Mouse (Mus musculus): ENCODE data around the gene Olfr622. TPM values are rescaled to one million over a fixed set of nuclear protein-coding genes. Genes with fewer than 3 reads are reported as not detected.

Gene Olfr622
- polyA plus RNA-seq, 1 experiment from 2014 or later = not detected

GRCm38 (mm10) chr7:103607425-103607824, 35.1 kb downstream of the Olfr622 start:
- Histone ChIP-seq H3K27ac (ENCODE audit: low read depth) (no peak overlapping the region), H3K9me3 (ENCODE audit: low read length) (no peaks in the 10 kb centered on the region), H3K4me2 (ENCODE audit: low read depth, low read length) (no peak overlapping the region), H3K4me3 (ENCODE audit: low read depth, low read length) (no peak overlapping the region), H3K27me3 (ENCODE audit: insufficient read depth, low read length) (no peaks in the 10 kb centered on the region), H3K36me3 (replicated peaks; ENCODE audit: insufficient read depth, low read length) (no peaks in the 10 kb centered on the region), H3K4me1 (ENCODE audit: insufficient read depth) (no peaks in the 10 kb centered on the region), H3K9ac (replicated peaks) (no peak overlapping the region)
- 34% methylated on average over 2 of the region's 2 CpGs for WGBS (ENCODE audit: insufficient replicate concordance)
- TF ChIP-seq CTCF (IDR thresholded peaks at IDR 0.05; ENCODE audit: low read depth) (no peak), EP300 (IDR thresholded peaks at IDR 0.05; ENCODE audit: low read depth) (no peak)
- ATAC-seq (no peak), DNase-seq (no peak)

GRCm38 (mm10) chr7:103600275-103600674, 42.2 kb downstream of the Olfr622 start, which contains the start of gene Olfr619:
Gene Olfr619 (plus strand): TSS chr7:103600575.
- no peaks in the 10 kb centered on the region for H3K27me3 ChIP-seq (ENCODE audit: insufficient read depth, low read length)
- H3K9ac ChIP-seq (replicated peaks) = no peak within 1 kb of the TSS
- no peaks in the 10 kb centered on the region for H3K4me1 ChIP-seq (ENCODE audit: insufficient read depth)
- H3K36me3 ChIP-seq (replicated peaks; ENCODE audit: insufficient read depth, low read length) = no peaks in the 10 kb centered on the region
- no peak within 1 kb of the TSS for H3K4me3 ChIP-seq (ENCODE audit: low read depth, low read length)
- TF ChIP-seq EP300 (IDR thresholded peaks at IDR 0.05; ENCODE audit: low read depth) (no peak), CTCF (IDR thresholded peaks at IDR 0.05; ENCODE audit: low read depth) (no peak)
- no peak within 1 kb of the TSS for H3K27ac ChIP-seq (ENCODE audit: low read depth)
- no peaks in the 10 kb centered on the region for H3K9me3 ChIP-seq (ENCODE audit: low read length)
- DNase-seq = no peak
- ATAC-seq = no peak
- H3K4me2 ChIP-seq (ENCODE audit: low read depth, low read length) = no peak within 1 kb of the TSS

- no peak within 1 kb of the TSS for H3K4me3 ChIP-seq (ENCODE audit: low read depth, low read length)
- no peak within 1 kb of the TSS for H3K4me2 ChIP-seq (ENCODE audit: low read depth, low read length)
- H3K36me3 ChIP-seq (replicated peaks; ENCODE audit: insufficient read depth, low read length) = no peaks in the 10 kb centered on the region
- ATAC-seq = no peak
- 52% methylated on average over 2 of the region's 2 CpGs for WGBS (ENCODE audit: insufficient replicate concordance)
- no peaks in the 10 kb centered on the region for H3K9me3 ChIP-seq (ENCODE audit: low read length)
- H3K4me1 ChIP-seq (ENCODE audit: insufficient read depth) = no peaks in the 10 kb centered on the region
- no peak for DNase-seq
- H3K27me3 ChIP-seq (ENCODE audit: insufficient read depth, low read length) = no peaks in the 10 kb centered on the region
- no peak within 1 kb of the TSS for H3K27ac ChIP-seq (ENCODE audit: low read depth)
- H3K9ac ChIP-seq (replicated peaks) = no peak within 1 kb of the TSS
- TF ChIP-seq CTCF (IDR thresholded peaks at IDR 0.05; ENCODE audit: low read depth) (no peak), EP300 (IDR thresholded peaks at IDR 0.05; ENCODE audit: low read depth) (no peak)
Observed at GRCm38 (mm10) chr7:103589803-103590202, 52.7 kb downstream of the Olfr622 start, which contains the start of gene Olfr618. Gene Olfr618 (plus strand): TSS chr7:103590103.

Other genes starting within 250 kb of the Olfr622 start
- gene Usp17lc, start 227.6 kb downstream of the Olfr622 start, polyA plus RNA-seq (2015; fragmentation: Nextera tagmentation; extraction: Ambion mirVana) = not detected in 2 replicates
- not detected in 2 replicates for gene Olfr605, start 197.3 kb downstream of the Olfr622 start, polyA plus RNA-seq (2015; fragmentation: Nextera tagmentation; extraction: Ambion mirVana)
- not detected in 2 replicates for gene Olfr606, start 193.7 kb downstream of the Olfr622 start, polyA plus RNA-seq (2015; fragmentation: Nextera tagmentation; extraction: Ambion mirVana)
- gene Olfr607, start 178.6 kb downstream of the Olfr622 start, polyA plus RNA-seq (2015; fragmentation: Nextera tagmentation; extraction: Ambion mirVana) = not detected in 2 replicates
- gene Olfr608, start 172.8 kb downstream of the Olfr622 start, polyA plus RNA-seq (2015; fragmentation: Nextera tagmentation; extraction: Ambion mirVana) = not detected in 2 replicates
- not detected in 2 replicates for gene Olfr609, start 144.6 kb downstream of the Olfr622 start, polyA plus RNA-seq (2015; fragmentation: Nextera tagmentation; extraction: Ambion mirVana)
- not detected in 2 replicates for gene Olfr610, start 130.6 kb downstream of the Olfr622 start, polyA plus RNA-seq (2015; fragmentation: Nextera tagmentation; extraction: Ambion mirVana)
- gene Olfr611, start 121.9 kb downstream of the Olfr622 start, polyA plus RNA-seq (2015; fragmentation: Nextera tagmentation; extraction: Ambion mirVana) = not detected in 2 replicates
- not detected in 2 replicates for gene Olfr612, start 100.0 kb downstream of the Olfr622 start, polyA plus RNA-seq (2015; fragmentation: Nextera tagmentation; extraction: Ambion mirVana)
- gene Olfr613, start 94.6 kb downstream of the Olfr622 start, polyA plus RNA-seq (2015; fragmentation: Nextera tagmentation; extraction: Ambion mirVana) = not detected in 2 replicates
- not detected in 2 replicates for gene Olfr615, start 86.6 kb downstream of the Olfr622 start, polyA plus RNA-seq (2015; fragmentation: Nextera tagmentation; extraction: Ambion mirVana)
- gene Olfr616, start 73.6 kb downstream of the Olfr622 start, polyA plus RNA-seq (2015; fragmentation: Nextera tagmentation; extraction: Ambion mirVana) = not detected in 2 replicates
- gene Olfr617, start 69.6 kb downstream of the Olfr622 start, polyA plus RNA-seq (2015; fragmentation: Nextera tagmentation; extraction: Ambion mirVana) = not detected in 2 replicates
- not detected in 2 replicates for gene Olfr618, start 52.6 kb downstream of the Olfr622 start, polyA plus RNA-seq (2015; fragmentation: Nextera tagmentation; extraction: Ambion mirVana)
- gene Olfr619, start 42.1 kb downstream of the Olfr622 start, polyA plus RNA-seq (2015; fragmentation: Nextera tagmentation; extraction: Ambion mirVana) = not detected in 2 replicates
- not detected in 2 replicates for gene Olfr620, start 30.2 kb downstream of the Olfr622 start, polyA plus RNA-seq (2015; fragmentation: Nextera tagmentation; extraction: Ambion mirVana)
- gene Olfr623, start 21.0 kb upstream of the Olfr622 start, polyA plus RNA-seq (2015; fragmentation: Nextera tagmentation; extraction: Ambion mirVana) = not detected in 2 replicates
- 0.01 TPM in 1 of 2 replicates, not detected in the other for gene Olfr624, start 28.5 kb upstream of the Olfr622 start, polyA plus RNA-seq (2015; fragmentation: Nextera tagmentation; extraction: Ambion mirVana)
- not detected in 2 replicates for gene Olfr625-ps1, start 40.0 kb upstream of the Olfr622 start, polyA plus RNA-seq (2015; fragmentation: Nextera tagmentation; extraction: Ambion mirVana)
- gene Olfr243, start 72.0 kb upstream of the Olfr622 start, polyA plus RNA-seq (2015; fragmentation: Nextera tagmentation; extraction: Ambion mirVana) = not detected in 2 replicates
- gene Olfr628, start 87.7 kb upstream of the Olfr622 start, polyA plus RNA-seq (2015; fragmentation: Nextera tagmentation; extraction: Ambion mirVana) = not detected in 2 replicates
- gene Olfr629, start 102.2 kb upstream of the Olfr622 start, polyA plus RNA-seq (2015; fragmentation: Nextera tagmentation; extraction: Ambion mirVana) = 0.07 and 0.09 TPM in 2 replicates
- not detected in 2 replicates for gene Olfr630, start 114.6 kb upstream of the Olfr622 start, polyA plus RNA-seq (2015; fragmentation: Nextera tagmentation; extraction: Ambion mirVana)
- gene Olfr69, start 128.9 kb upstream of the Olfr622 start, polyA plus RNA-seq (2015; fragmentation: Nextera tagmentation; extraction: Ambion mirVana) = 0.04 TPM in 1 of 2 replicates, not detected in the other
- gene Olfr68, start 137.0 kb upstream of the Olfr622 start, polyA plus RNA-seq (2015; fragmentation: Nextera tagmentation; extraction: Ambion mirVana) = not detected in 2 replicates
- gene Olfr67, start 149.1 kb upstream of the Olfr622 start, polyA plus RNA-seq (2015; fragmentation: Nextera tagmentation; extraction: Ambion mirVana) = 0.02 TPM in 1 of 2 replicates, not detected in the other
- 16,738 and 17,184 TPM in 2 replicates for gene Hbb-bt, start 171.3 kb upstream of the Olfr622 start, polyA plus RNA-seq (2015; fragmentation: Nextera tagmentation; extraction: Ambion mirVana)
- 51,353 and 55,260 TPM in 2 replicates for gene Hbb-bs, start 185.4 kb upstream of the Olfr622 start, polyA plus RNA-seq (2015; fragmentation: Nextera tagmentation; extraction: Ambion mirVana)
- not detected in 2 replicates for gene Hbb-bh2, start 197.8 kb upstream of the Olfr622 start, polyA plus RNA-seq (2015; fragmentation: Nextera tagmentation; extraction: Ambion mirVana)
- gene Hbb-bh1, start 200.5 kb upstream of the Olfr622 start, polyA plus RNA-seq (2015; fragmentation: Nextera tagmentation; extraction: Ambion mirVana) = 1.8 and 2.5 TPM in 2 replicates
- gene Hbb-y, start 210.5 kb upstream of the Olfr622 start, polyA plus RNA-seq (2015; fragmentation: Nextera tagmentation; extraction: Ambion mirVana) = 5.5 and 5.6 TPM in 2 replicates
- gene Olfr66, start 243.6 kb upstream of the Olfr622 start, polyA plus RNA-seq (2015; fragmentation: Nextera tagmentation; extraction: Ambion mirVana) = not detected in 2 replicates